Mouse (Mus musculus): ENCODE measurements at regions not wholly inside any gene's neighbourhood (a gene's known extent, or its start where the extent isn't known, plus 50 kb on each side); places are given as distances from the start of the nearest gene placed in this dataset.

GRCm38 (mm10) chrX:81616397-81616796, 158.5 kb upstream of the 4930595M18Rik start:
- DNase-seq (ENCODE audit: low spot score) = peak; percentile 1
